Mouse (Mus musculus) monocyte, adult 59 days (primary cell): Measurements from ENCODE around the gene Abca14. TPM values are rescaled to one million over a fixed set of nuclear protein-coding genes. Genes with fewer than 3 reads are reported as not detected.

Source experiments
- total RNA-seq, 2 experiments: library from RNA; stranded (reverse); gene quantifications; one replicate each; pipeline ENCODE4 v1.2.4; 2023

Gene Abca14
- not detected for total RNA-seq

GRCm38 (mm10) chr7:120203789-120204188 is at the start of gene Abca14:
Gene Abca14 (plus strand): TSS chr7:120203961.

GRCm38 (mm10) chr7:120173603-120174244 is 30.0 kb upstream of the Abca14 start, which contains the start of gene Anks4b:
Gene Anks4b (plus strand): TSS chr7:120173858.

DNA sequence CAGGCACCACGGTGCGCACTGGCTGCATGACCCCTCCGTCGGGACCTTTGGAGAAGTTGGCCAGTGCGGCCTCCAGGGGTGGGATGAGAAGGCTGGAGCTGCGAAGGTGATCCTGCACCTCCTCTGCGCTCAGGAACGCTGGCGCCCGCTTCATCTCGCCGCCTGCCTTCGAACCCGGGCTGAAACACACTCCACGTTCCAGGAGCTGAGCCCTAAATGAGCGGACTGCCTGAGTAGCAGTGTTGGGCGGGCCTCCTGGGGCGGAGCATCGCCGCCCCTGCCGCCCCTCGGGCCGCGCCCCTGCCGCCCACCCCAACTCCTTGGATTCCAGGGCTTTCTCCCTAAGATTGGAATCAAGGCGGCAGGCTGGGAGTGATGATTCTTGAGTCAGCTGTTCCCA is 2.0 kb upstream of the Abca14 start, which contains the start of gene Crym:
Crym (minus strand) TSS at position 341 of the 400 bp plus-strand sequence.

DNA sequence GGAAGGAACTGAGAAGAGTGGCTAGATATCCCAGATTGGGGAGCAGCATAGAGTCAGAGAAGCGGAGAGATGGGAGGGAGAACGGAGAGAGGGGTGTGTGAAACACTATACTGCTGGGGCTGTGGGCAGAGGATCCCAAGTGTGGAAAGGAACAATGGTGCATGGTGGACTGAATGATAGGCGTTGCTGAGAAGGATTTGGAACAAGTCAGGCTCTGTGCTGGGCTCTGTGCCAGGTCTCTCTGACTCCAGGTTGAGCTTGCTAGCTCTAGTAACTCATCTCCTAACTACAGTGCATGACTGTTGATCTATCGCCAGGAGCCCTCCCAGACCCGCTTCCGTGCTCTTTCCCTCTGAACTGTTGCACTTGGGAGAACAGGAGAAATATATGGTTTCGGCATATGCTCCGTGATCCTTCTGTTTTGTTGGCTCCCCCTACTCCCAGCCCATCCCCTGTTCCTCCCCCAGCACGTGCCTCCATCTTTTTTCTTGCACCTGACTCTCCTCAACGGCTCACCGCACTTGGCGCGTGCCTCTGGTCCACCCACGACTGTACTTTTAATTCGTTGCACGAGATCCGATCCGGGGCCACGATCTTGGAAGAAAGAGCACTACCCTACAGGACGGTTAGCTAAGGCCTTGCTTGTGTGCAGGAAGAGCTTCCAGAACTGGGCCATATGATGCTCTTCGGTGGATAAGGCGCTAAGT is 124.5 kb downstream of the Abca14 start, which contains the start of gene Abca15:
Abca15 (plus strand) TSS at position 584 of the 707 bp plus-strand sequence.

Other genes starting within 250 kb of the Abca14 start
- gene Dnah3, start 108.7 kb upstream of the Abca14 start, total RNA-seq = not detected
- 10 to 100 TPM; 13.3 to 14.9 TPM for gene Tmem159, start 101.6 kb upstream of the Abca14 start, total RNA-seq
- not detected for gene Zp2, start 58.7 kb upstream of the Abca14 start, total RNA-seq
- gene Anks4b, start 30.1 kb upstream of the Abca14 start, total RNA-seq = not detected
- not detected for gene Crym, start 1.9 kb upstream of the Abca14 start, total RNA-seq
- gene Abca15, start 124.7 kb downstream of the Abca14 start, total RNA-seq = not detected
- gene Abca16, start 205.7 kb downstream of the Abca14 start, total RNA-seq = not detected